Mouse (Mus musculus): ENCODE data around the gene Oas1g.

GRCm38 (mm10) chr5:120887831-120888230 lies 418 bp upstream of the Oas1g start:
- TF ChIP-seq CTCF (IDR thresholded peaks at IDR 0.05; ENCODE audit: borderline replicate concordance, insufficient read depth, low read length) (no peak), POLR2A (IDR thresholded peaks at IDR 0.05; ENCODE audit: low read depth, low read length) (no peak)

All from embryonic fibroblast, embryonic 13.5 days (primary cell).